ENCODE assay signal across 15 mouse cellular contexts in genomic region chr2:136419543-136419942, GRCm38 (mm10).
"Had no signal": no experiment of that assay in that cellular context is flagged by ENCODE, and none has a peak within 500 bp of the region (broad histone marks: within the 10 kb centered on the region; RNA-seq: fewer than 3 reads in every experiment).

No protein-coding gene starts in this region.

- DNase-seq: gastrocnemius, postnatal 14 days; gastrocnemius, postnatal 36 days; heart, adult 11 months; heart, adult 2 months; heart, postnatal 14 days; heart, postnatal 36 days; kidney, adult 11 months; kidney, adult 8-10 months; kidney, postnatal 10 days; kidney, postnatal 25 days; kidney, postnatal 4 days; liver; liver, embryonic 13.5 days had no signal

- ATAC-seq: hindbrain, postnatal 0 days; intestine, embryonic 16.5 days had no signal
